8 mouse cellular contexts compared by ENCODE assay signal in the genomic region with DNA sequence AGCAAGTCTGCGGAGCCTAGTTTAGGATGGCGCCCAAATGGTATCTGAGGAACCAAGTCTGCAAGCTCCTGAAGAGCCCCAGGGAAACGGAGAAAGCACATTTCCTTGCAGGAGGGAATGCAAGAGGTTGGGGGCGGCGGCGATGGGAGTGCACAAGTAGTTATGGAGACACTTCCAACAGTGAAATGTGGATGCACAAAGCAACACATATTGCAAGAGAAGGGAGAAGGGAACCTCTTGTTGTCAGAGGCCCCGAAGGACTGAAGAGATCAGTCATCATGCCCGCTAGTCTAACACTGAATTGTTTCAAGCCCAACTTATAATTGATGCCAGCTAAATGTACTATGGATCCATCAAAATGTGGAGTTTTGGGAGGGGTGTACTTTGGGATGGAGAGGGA. TPM values are rescaled to one million over a fixed set of nuclear protein-coding genes. Genes with fewer than 3 reads are reported as not detected.
DNase-seq lines count a peak whose midpoint lies in the region; ATAC-seq and TF ChIP-seq lines count a peak whose summit lies in the region.

No protein-coding gene starts in this region.

- H3K9ac ChIP-seq in heart, adult 2 months (ENCODE audit: low read depth, low read length), result no peak overlapping the region
- H3K9ac ChIP-seq in hindbrain, embryonic 14.5 days, result peak overlapping the region; percentile 42; the same call in 1 of the 2 replicates
- H3K9ac ChIP-seq in liver, embryonic 12.5 days, result no peak overlapping the region

- TF ChIP-seq EP300 in heart, adult 2 months (IDR thresholded peaks at IDR 0.05; ENCODE audit: insufficient read depth, low read depth, low read length), result no peak

- 24% methylated on average over 8 of the region's 8 CpGs for WGBS in heart, adult 2 months
- 28% methylated on average over 8 of the region's 8 CpGs for WGBS in hindbrain, embryonic 14.5 days
- WGBS in liver, embryonic 12.5 days (ENCODE audit: insufficient replicate concordance), result 26% methylated on average over 8 of the region's 8 CpGs

- TF ChIP-seq POLR2A in heart, adult 2 months (IDR thresholded peaks at IDR 0.05; ENCODE audit: insufficient read depth, low read depth, low read length), result no peak

- H3K9me3 ChIP-seq in hindbrain, embryonic 14.5 days (ENCODE audit: control insufficient read depth, low read length), result no peaks in the 10 kb centered on the region
- H3K9me3 ChIP-seq in liver, embryonic 12.5 days (replicated peaks), result no peaks in the 10 kb centered on the region

- H3K4me1 ChIP-seq in heart, adult 2 months (ENCODE audit: control insufficient read depth, insufficient read depth, low read length), result no peaks in the 10 kb centered on the region; the same call in 1 of the 2 replicates
- peaks cover 23% of the 10 kb centered on the region for H3K4me1 ChIP-seq in hindbrain, embryonic 14.5 days (replicated peaks; ENCODE audit: control insufficient read depth, insufficient read depth, low read length)
- peaks cover 6% of the 10 kb centered on the region; the same call in 1 of the 2 replicates for H3K4me1 ChIP-seq in liver, embryonic 12.5 days

- ATAC-seq in hindbrain, embryonic 14.5 days (ENCODE audit: low FRiP score), result no peak
- ATAC-seq in liver, embryonic 12.5 days, result no peak

- intact Hi-C loops in heart, adult 2 months (cut with DNase I), result no loop called here
- intact Hi-C loops in heart, postnatal 25 days (cut with DNase I), result no loop called here

- H3K36me3 ChIP-seq in heart, adult 2 months (ENCODE audit: control insufficient read depth, insufficient read depth, low read length), result no peaks in the 10 kb centered on the region
- H3K36me3 ChIP-seq in hindbrain, embryonic 14.5 days (replicated peaks; ENCODE audit: control insufficient read depth, insufficient read depth), result no peaks in the 10 kb centered on the region
- H3K36me3 ChIP-seq in liver, embryonic 12.5 days, result no peaks in the 10 kb centered on the region

- H3K4me2 ChIP-seq in hindbrain, embryonic 14.5 days (replicated peaks), result peak overlapping the region; percentile 51
- H3K4me2 ChIP-seq in liver, embryonic 12.5 days, result peak overlapping the region; percentile 22; the same call in 1 of the 2 replicates

- no peaks in the 10 kb centered on the region for H3K27me3 ChIP-seq in heart, adult 2 months (ENCODE audit: control insufficient read depth, insufficient read depth, low read length)
- H3K27me3 ChIP-seq in hindbrain, embryonic 14.5 days (ENCODE audit: control insufficient read depth, insufficient read depth, low read length), result no peaks in the 10 kb centered on the region
- H3K27me3 ChIP-seq in liver, embryonic 12.5 days (replicated peaks), result peaks cover 22% of the 10 kb centered on the region

- no peaks in the 10 kb centered on the region for H3K79me2 ChIP-seq in heart, adult 2 months (replicated peaks; ENCODE audit: control insufficient read depth, insufficient read depth, low read length)

- TF ChIP-seq CTCF in heart, adult 2 months (IDR thresholded peaks at IDR 0.05), result no peak

- H3K27ac ChIP-seq in heart, adult 2 months, result no peak overlapping the region
- peak overlapping the region; percentile 80 for H3K27ac ChIP-seq in hindbrain, embryonic 14.5 days
- H3K27ac ChIP-seq in liver, embryonic 12.5 days, result no peak overlapping the region

- no peak overlapping the region for H3K4me3 ChIP-seq in heart, adult 2 months
- H3K4me3 ChIP-seq in hindbrain, embryonic 14.5 days (replicated peaks; ENCODE audit: low read length), result peak overlapping the region; percentile 37
- H3K4me3 ChIP-seq in liver, embryonic 12.5 days, result no peak overlapping the region

- DNase-seq in heart, adult 2 months, result peak; percentile 4 to 25
- DNase-seq in heart, postnatal 25 days (ENCODE audit: low spot score), result no peak
- peak; percentile 22 for DNase-seq in R1 (ENCODE audit: low read depth, low spot score)
- DNase-seq in fibroblast of lung, adult 2 months (ENCODE audit: low read depth), result peak; percentile 14
- DNase-seq in hindbrain, embryonic 14.5 days (ENCODE audit: low spot score), result peak; percentile 40
- peak; percentile 38 for DNase-seq in right cerebral cortex, postnatal 14 days
- DNase-seq in spleen, adult 18-20 months, result no peak

RNA-seq across cellular contexts. Expression of a gene that starts 33.9 kb away (rescaled TPM):
- under 1 TPM; 0.76 to 0.77 TPM for total RNA-seq in heart, adult 2 months (2021)
- polyA plus RNA-seq in heart, adult 2 months (2012; rRNA removed), result 0.41 and 0.78 TPM in 2 replicates
- total RNA-seq in heart, postnatal 25 days (2021), result 1 to 10 TPM; 1.3 to 1.5 TPM
- 91.5 and 100 TPM in 2 replicates for polyA plus RNA-seq in hindbrain, embryonic 14.5 days (2014; fragmentation: Nextera tagmentation; extraction: Ambion mirVana)
- polyA plus RNA-seq in liver, embryonic 12.5 days (2016; fragmentation: Nextera tagmentation; extraction: Ambion mirVana), result 0.54 and 0.67 TPM in 2 replicates

Comparison
In these comparisons a context has a peak if more than half of its experiments do, and no peak if none do; other contexts are left out.
1. DNase-seq: peak in heart, adult 2 months (2 of 2), R1 (single experiment), fibroblast of lung, adult 2 months (single experiment), hindbrain, embryonic 14.5 days (single experiment) and right cerebral cortex, postnatal 14 days (single experiment); none in heart, postnatal 25 days (single experiment) and spleen, adult 18-20 months (0 of 2).
2. RNA of a gene that starts 33.9 kb away (polyA plus RNA-seq): 91.5 to 100 TPM in hindbrain, embryonic 14.5 days; 0.41 to 0.78 TPM in heart, adult 2 months and 0.54 to 0.67 TPM in liver, embryonic 12.5 days; every median in the first group is over 10 times any median in the second.